Mouse (Mus musculus): ENCODE data around the gene Olfr56.

- TF ChIP-seq CTCF (IDR thresholded peaks at IDR 0.05; ENCODE audit: control insufficient read depth, insufficient read depth, insufficient read length) (no peak), USF1 (IDR thresholded peaks at IDR 0.05; ENCODE audit: low read depth) (no peak), MYOD1 (IDR thresholded peaks at IDR 0.05; ENCODE audit: control insufficient read depth, insufficient read length, low read depth) (no peak), CEBPB (IDR thresholded peaks at IDR 0.05; ENCODE audit: low read depth) (no peak), MYOG (IDR thresholded peaks at IDR 0.05; ENCODE audit: control insufficient read depth, extremely low read depth, insufficient read length) (no peak), FOSL1 (IDR thresholded peaks at IDR 0.05; ENCODE audit: insufficient read depth, low read length, poor library complexity, severe bottlenecking) (no peak)
These were observed 116.7 kb downstream of the Olfr56 start for GRCm38 (mm10) chr11:49095367-49095766.

All from C2C12 (cell line).